Mouse (Mus musculus): Measurements from ENCODE around the gene Slc6a9. TPM values are rescaled to one million over a fixed set of nuclear protein-coding genes. Genes with fewer than 3 reads are reported as not detected.
A peak's percentile ranks its signal among the peaks of the same experiment; 100 is the strongest.

Gene Slc6a9
- polyA plus RNA-seq, 1 experiment from 2014 or later = 18.4 TPM

DNA sequence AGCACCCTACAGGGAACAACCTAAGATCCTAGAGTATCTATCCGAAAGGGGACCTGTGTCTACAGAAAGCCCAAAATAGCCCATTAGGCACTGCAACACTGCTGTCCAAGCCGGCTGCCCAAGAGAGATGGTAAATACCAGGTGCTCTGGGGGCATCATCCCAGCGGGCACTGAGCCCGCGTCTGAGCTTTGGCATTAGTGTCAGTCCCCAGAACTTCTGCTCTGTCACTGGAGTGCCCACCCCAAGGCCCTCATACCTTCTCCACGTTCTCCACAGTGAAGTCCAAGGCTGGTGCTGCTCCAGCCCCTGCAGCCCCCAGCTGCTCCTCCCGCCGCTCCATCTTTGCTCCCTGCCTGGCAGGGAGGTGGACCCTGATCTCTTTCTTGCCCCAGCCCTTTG, 79.7 kb downstream of the Slc6a9 start:
- Histone ChIP-seq H3K27me3 (ENCODE audit: control insufficient read depth, insufficient read depth, low read length) (no peaks in the 10 kb centered on the region), H3K4me1 (ENCODE audit: control insufficient read depth, insufficient read depth, low read length) (peaks cover 46% of the 10 kb centered on the region), H3K4me2 (ENCODE audit: low read length) (peak overlapping the region; percentile 99), H3K9ac (replicated peaks; ENCODE audit: low read length) (peak overlapping the region; percentile 87), H3K9me3 (ENCODE audit: control insufficient read depth, low read length) (no peaks in the 10 kb centered on the region), H3K36me3 (ENCODE audit: control insufficient read depth, insufficient read depth, low read length) (peaks cover 17% of the 10 kb centered on the region), H3K4me3 (replicated peaks; ENCODE audit: low read depth, low read length) (peak overlapping the region; percentile 85), H3K27ac (replicated peaks; ENCODE audit: low read depth, low read length) (0 out of 2 replicates have a peak overlapping the region, but pooled peaks have one; percentile 87)
- DNase-seq (no peak), ATAC-seq (ENCODE audit: low FRiP score, low TSS enrichment) (no peak)
- 11% methylated on average over 8 of the region's 8 CpGs for WGBS

DNA sequence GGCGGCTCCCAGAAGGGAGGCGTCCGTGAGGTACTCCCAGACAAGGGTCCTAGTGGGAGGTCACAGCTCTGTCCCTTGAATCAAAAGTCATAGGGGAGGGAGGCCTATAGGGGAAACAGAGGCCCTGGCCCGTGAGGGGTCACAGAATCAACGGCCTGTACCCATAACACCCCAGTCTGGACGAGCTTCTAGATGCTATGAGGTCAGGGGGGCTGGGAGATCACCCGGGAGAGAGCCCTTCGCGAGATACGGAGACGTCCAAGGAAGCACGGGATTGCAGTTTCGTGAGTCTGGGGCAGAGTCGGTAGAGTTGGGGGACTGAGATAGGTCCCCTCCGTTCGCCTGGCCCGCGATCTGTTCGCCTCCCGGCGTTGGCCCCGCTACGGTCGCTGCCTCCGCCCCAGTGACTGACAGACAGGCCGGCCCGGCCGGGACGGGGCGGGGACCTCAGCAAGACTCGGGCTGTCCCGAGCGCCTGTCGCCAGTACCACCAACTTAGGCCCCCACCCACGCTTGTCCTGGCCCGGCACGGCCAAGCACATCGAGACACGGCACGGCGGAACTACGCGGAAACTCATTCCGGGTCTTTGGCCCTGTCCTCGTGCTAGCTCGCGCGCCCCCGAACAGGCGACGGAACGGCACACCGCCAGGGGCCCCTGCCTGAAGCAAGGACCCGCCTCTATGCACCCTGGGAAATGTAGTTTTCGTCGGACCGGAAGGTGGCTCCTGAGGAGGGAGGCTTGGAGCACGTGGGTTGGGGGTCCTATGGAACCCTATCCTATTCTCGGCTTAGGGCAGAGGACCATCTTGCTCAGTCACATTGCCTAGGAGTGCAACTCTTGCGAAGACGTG, 80.5 kb downstream of the Slc6a9 start, which contains the start of gene Ipo13:
TSS of gene Ipo13 (minus strand) at position 409 of the 852 bp plus-strand sequence.
- H3K36me3 ChIP-seq (ENCODE audit: control insufficient read depth, insufficient read depth, low read length) = peaks cover 17% of the 10 kb centered on the region
- H3K27ac ChIP-seq (replicated peaks; ENCODE audit: low read depth, low read length) = peak within 1 kb of the TSS; percentile 87
- peak; percentile 95 for ATAC-seq (ENCODE audit: low FRiP score, low TSS enrichment)
- under 1% methylated on average over 61 of the region's 61 CpGs for WGBS
- H3K9me3 ChIP-seq (ENCODE audit: control insufficient read depth, low read length) = no peaks in the 10 kb centered on the region
- H3K4me2 ChIP-seq (ENCODE audit: low read length) = peak within 1 kb of the TSS; percentile 99
- peaks cover 38% of the 10 kb centered on the region for H3K4me1 ChIP-seq (ENCODE audit: control insufficient read depth, insufficient read depth, low read length)
- peak within 1 kb of the TSS; percentile 85 for H3K4me3 ChIP-seq (replicated peaks; ENCODE audit: low read depth, low read length)
- H3K27me3 ChIP-seq (ENCODE audit: control insufficient read depth, insufficient read depth, low read length) = no peaks in the 10 kb centered on the region
- H3K9ac ChIP-seq (replicated peaks; ENCODE audit: low read length) = peak within 1 kb of the TSS; percentile 87
- DNase-seq = peak; percentile 97

DNA sequence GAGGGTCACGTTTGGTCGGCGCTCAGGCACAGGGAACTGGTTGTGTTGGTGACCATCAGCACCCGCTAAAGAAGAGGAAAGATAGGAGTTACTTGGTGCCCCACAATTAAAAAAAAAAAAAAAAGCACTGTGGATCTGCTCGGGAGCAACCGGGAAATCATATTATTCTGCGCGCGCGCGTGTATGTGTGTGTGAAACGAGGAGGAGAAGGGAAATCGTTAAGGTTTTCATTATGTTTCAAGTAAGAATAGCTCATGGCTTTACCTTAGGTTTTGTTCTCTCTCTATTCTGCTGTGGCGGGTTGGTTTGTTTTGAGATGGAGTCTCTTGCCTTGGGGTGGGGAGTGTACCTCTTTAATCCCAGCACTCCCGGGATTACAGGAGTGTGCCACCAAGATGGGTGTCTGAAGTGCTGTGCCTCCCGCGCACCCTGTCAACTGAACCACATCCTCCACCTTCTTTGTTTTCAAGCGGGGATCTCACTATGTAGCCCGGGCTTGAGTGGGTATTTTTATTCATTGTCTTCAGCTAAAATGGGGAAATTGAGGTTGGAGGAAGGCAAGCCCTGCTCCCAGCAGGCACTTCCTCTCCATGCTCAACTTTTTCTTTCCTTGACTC, 81.3 kb downstream of the Slc6a9 start:
- Histone ChIP-seq H3K9me3 (ENCODE audit: control insufficient read depth, low read length) (no peaks in the 10 kb centered on the region), H3K27me3 (ENCODE audit: control insufficient read depth, insufficient read depth, low read length) (no peaks in the 10 kb centered on the region), H3K9ac (replicated peaks; ENCODE audit: low read length) (peak overlapping the region; percentile 87), H3K27ac (replicated peaks; ENCODE audit: low read depth, low read length) (peak overlapping the region; percentile 87; the same call in 1 of the 2 replicates), H3K4me1 (ENCODE audit: control insufficient read depth, insufficient read depth, low read length) (peaks cover 30% of the 10 kb centered on the region), H3K4me3 (replicated peaks; ENCODE audit: low read depth, low read length) (peak overlapping the region; percentile 85), H3K4me2 (ENCODE audit: low read length) (peak overlapping the region; percentile 99), H3K36me3 (ENCODE audit: control insufficient read depth, insufficient read depth, low read length) (peaks cover 17% of the 10 kb centered on the region)
- ATAC-seq (ENCODE audit: low FRiP score, low TSS enrichment) (no peak), DNase-seq (no peak)
- 4% methylated on average over 19 of the region's 19 CpGs for WGBS

DNA sequence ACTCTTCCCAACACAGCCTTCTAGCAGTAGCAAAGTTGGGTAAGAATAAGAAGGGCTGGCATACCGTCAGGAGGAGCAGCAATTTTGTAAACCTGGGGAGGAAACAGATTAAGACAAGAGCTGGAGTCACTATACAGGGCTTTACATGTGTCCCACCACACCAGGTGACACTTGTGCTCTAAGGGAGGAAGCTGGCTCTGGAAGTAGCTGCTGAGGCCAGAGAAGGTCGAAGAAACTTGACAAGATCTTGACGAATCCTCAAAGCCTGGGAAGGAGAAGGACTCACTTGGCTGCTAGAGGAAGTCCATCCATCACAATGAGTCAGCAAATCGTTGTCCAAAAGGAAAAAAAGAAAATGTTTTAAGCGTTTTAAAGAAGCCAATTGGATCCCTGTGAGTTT, 82.1 kb downstream of the Slc6a9 start:
- Histone ChIP-seq H3K27ac (replicated peaks; ENCODE audit: low read depth, low read length) (no peak overlapping the region), H3K36me3 (ENCODE audit: control insufficient read depth, insufficient read depth, low read length) (peaks cover 9% of the 10 kb centered on the region), H3K9ac (replicated peaks; ENCODE audit: low read length) (no peak overlapping the region), H3K4me3 (replicated peaks; ENCODE audit: low read depth, low read length) (no peak overlapping the region), H3K9me3 (ENCODE audit: control insufficient read depth, low read length) (no peaks in the 10 kb centered on the region), H3K4me1 (ENCODE audit: control insufficient read depth, insufficient read depth, low read length) (peaks cover 29% of the 10 kb centered on the region), H3K27me3 (ENCODE audit: control insufficient read depth, insufficient read depth, low read length) (no peaks in the 10 kb centered on the region), H3K4me2 (ENCODE audit: low read length) (peak overlapping the region; percentile 99)
- DNase-seq (no peak), ATAC-seq (ENCODE audit: low FRiP score, low TSS enrichment) (no peak)
- 93% methylated on average over 5 of the region's 5 CpGs for WGBS

DNA sequence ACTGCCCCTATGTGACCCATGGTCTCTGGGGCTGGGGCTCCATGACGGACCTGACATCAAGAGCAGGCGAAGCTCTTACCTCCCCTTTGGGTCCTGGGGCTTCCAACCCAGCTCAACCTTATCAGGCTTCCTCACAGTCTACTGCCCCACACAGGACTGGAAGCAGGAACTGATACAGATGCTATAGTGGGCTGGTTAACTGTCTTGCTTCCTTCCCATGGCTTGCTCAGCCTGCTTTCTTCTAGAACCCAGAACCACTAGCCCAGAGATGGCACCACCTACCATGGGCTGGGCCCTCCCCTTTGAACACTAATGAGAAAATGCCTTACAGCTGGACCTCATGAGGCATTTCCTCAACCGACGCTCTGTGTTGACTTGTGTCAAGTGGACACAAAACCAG, 83.1 kb downstream of the Slc6a9 start:
- H3K9me3 ChIP-seq (ENCODE audit: control insufficient read depth, low read length) = no peaks in the 10 kb centered on the region
- no peaks in the 10 kb centered on the region for H3K36me3 ChIP-seq (ENCODE audit: control insufficient read depth, insufficient read depth, low read length)
- DNase-seq (no peak), ATAC-seq (ENCODE audit: low FRiP score, low TSS enrichment) (no peak)
- peaks cover 27% of the 10 kb centered on the region for H3K4me1 ChIP-seq (ENCODE audit: control insufficient read depth, insufficient read depth, low read length)
- H3K27me3 ChIP-seq (ENCODE audit: control insufficient read depth, insufficient read depth, low read length) = no peaks in the 10 kb centered on the region
- no peak overlapping the region for H3K9ac ChIP-seq (replicated peaks; ENCODE audit: low read length)
- no peak overlapping the region for H3K27ac ChIP-seq (replicated peaks; ENCODE audit: low read depth, low read length)
- no peak overlapping the region for H3K4me3 ChIP-seq (replicated peaks; ENCODE audit: low read depth, low read length)
- WGBS = 97% methylated on average over 4 of the region's 4 CpGs
- no peak overlapping the region for H3K4me2 ChIP-seq (ENCODE audit: low read length)

DNA sequence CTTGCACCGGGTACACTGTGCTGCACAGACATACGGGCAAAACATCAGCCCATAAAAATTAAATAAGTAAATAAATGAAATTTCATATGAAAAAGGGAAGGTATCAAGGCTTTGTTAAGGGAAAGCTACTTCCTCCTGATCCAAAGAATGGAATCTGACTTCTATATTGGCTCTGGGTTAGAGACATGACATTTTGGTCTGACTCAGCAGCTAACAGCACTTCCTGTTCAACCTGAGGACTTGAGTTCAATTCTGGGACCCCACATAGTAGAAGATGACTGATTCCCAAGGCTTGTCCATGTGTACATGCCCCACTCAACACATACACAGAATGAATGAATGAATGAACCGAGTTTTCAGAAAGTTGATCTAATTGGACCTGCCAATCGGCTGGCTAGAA, 83.5 kb downstream of the Slc6a9 start:
- Histone ChIP-seq H3K9me3 (ENCODE audit: control insufficient read depth, low read length) (no peaks in the 10 kb centered on the region), H3K4me3 (replicated peaks; ENCODE audit: low read depth, low read length) (no peak overlapping the region), H3K27ac (replicated peaks; ENCODE audit: low read depth, low read length) (no peak overlapping the region), H3K4me2 (ENCODE audit: low read length) (no peak overlapping the region), H3K36me3 (ENCODE audit: control insufficient read depth, insufficient read depth, low read length) (no peaks in the 10 kb centered on the region), H3K27me3 (ENCODE audit: control insufficient read depth, insufficient read depth, low read length) (no peaks in the 10 kb centered on the region), H3K4me1 (ENCODE audit: control insufficient read depth, insufficient read depth, low read length) (peaks cover 22% of the 10 kb centered on the region), H3K9ac (replicated peaks; ENCODE audit: low read length) (no peak overlapping the region)
- WGBS = 94% methylated on average over 4 of the region's 4 CpGs
- no peak for ATAC-seq (ENCODE audit: low FRiP score, low TSS enrichment)
- DNase-seq = no peak

DNA sequence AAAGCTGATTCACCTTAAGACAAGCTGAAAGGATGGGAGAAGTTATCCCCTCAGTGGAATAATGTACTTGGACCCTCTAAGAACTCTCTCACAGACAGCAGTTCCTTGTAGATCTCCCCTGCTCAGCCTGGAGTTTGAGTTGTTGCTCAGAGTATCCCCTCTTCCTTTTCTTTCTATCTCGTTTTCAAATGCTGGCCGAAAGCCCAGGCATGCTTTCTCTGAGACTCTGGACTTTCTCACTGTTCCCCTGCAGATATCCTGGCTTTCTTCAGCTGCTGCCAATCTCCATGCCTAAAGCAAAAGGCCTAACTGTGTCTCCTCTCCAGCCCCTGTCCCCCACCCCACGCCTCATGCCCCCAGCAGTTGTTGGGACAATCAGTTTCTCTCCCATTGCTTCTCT, 84.0 kb downstream of the Slc6a9 start:
- Histone ChIP-seq H3K9ac (replicated peaks; ENCODE audit: low read length) (no peak overlapping the region), H3K27ac (replicated peaks; ENCODE audit: low read depth, low read length) (no peak overlapping the region), H3K4me2 (ENCODE audit: low read length) (no peak overlapping the region), H3K9me3 (ENCODE audit: control insufficient read depth, low read length) (no peaks in the 10 kb centered on the region), H3K4me3 (replicated peaks; ENCODE audit: low read depth, low read length) (no peak overlapping the region), H3K27me3 (ENCODE audit: control insufficient read depth, insufficient read depth, low read length) (no peaks in the 10 kb centered on the region), H3K4me1 (ENCODE audit: control insufficient read depth, insufficient read depth, low read length) (peaks cover 18% of the 10 kb centered on the region), H3K36me3 (ENCODE audit: control insufficient read depth, insufficient read depth, low read length) (no peaks in the 10 kb centered on the region)
- no peak for ATAC-seq (ENCODE audit: low FRiP score, low TSS enrichment)
- 75% methylated on average over 3 of the region's 3 CpGs for WGBS
- DNase-seq = no peak

DNA sequence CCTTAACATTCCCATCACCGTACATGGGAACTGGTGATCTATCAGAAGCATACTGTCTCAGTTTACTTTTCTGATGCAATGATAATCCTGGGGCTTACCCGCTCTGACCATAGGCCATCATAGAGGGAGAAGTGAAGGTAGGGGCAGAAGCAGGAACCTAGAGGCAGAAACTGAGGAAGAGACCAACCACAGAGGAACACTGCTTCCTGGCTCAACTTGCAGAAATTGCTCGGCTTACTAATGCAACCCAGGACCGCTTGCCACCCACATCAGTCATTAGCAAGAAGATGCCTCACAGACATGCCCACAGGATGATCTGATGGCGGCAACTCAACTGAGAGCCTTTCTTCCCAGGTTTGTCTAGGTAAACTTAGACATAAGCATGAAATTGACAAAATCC, 84.5 kb downstream of the Slc6a9 start:
- no peak for ATAC-seq (ENCODE audit: low FRiP score, low TSS enrichment)
- no peak for DNase-seq
- H3K4me1 ChIP-seq (ENCODE audit: control insufficient read depth, insufficient read depth, low read length) = peaks cover 13% of the 10 kb centered on the region
- H3K27ac ChIP-seq (replicated peaks; ENCODE audit: low read depth, low read length) = no peak overlapping the region
- no peaks in the 10 kb centered on the region for H3K9me3 ChIP-seq (ENCODE audit: control insufficient read depth, low read length)
- no peak overlapping the region for H3K4me2 ChIP-seq (ENCODE audit: low read length)
- no peak overlapping the region for H3K9ac ChIP-seq (replicated peaks; ENCODE audit: low read length)
- no peaks in the 10 kb centered on the region for H3K36me3 ChIP-seq (ENCODE audit: control insufficient read depth, insufficient read depth, low read length)
- H3K27me3 ChIP-seq (ENCODE audit: control insufficient read depth, insufficient read depth, low read length) = no peaks in the 10 kb centered on the region
- H3K4me3 ChIP-seq (replicated peaks; ENCODE audit: low read depth, low read length) = no peak overlapping the region
- 93% methylated on average over 5 of the region's 5 CpGs for WGBS
